Mouse (Mus musculus): ENCODE data around the gene Tcstv1.
"Not testable (repeated sequence)": the region's sequence is repeated elsewhere in the genome, so short reads cannot be mapped to it uniquely, and the experiment has no call there.

- TF ChIP-seq CTCF (IDR thresholded peaks at IDR 0.05; ENCODE audit: low read depth, low read length); POLR2A (IDR thresholded peaks at IDR 0.05; ENCODE audit: borderline replicate concordance, low read depth, low read length): not testable (repeated sequence)
These were observed at the start of gene Tcstv1 for GRCm38 (mm10) chr13:119894685-119895084.
